Mouse (Mus musculus): ENCODE results near the gene Bcl2. TPM values are rescaled to one million over a fixed set of nuclear protein-coding genes. Genes with fewer than 3 reads are reported as not detected.

Bcl2 gene
- polyA plus RNA-seq, 1 experiment = 1.2 TPM

DNA sequence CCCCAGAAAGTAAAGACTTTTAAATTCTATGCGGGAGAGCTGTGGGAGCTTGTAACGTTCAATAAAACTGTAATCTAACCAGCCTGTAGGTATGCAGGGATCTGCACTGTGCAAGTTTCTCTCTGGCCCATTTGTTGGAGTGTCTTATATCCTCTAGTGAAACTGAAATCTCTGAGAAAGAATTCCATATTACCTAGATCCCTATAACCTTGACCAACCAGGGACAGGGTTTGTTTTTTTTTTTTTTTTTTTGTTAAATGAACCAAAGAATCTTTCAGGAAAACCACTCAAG lies 115.8 kb downstream of the Bcl2 start:
- WGBS = 80% methylated on average over 2 of the region's 2 CpGs
- no peak for DNase-seq (ENCODE audit: low read depth, low spot score)

DNA sequence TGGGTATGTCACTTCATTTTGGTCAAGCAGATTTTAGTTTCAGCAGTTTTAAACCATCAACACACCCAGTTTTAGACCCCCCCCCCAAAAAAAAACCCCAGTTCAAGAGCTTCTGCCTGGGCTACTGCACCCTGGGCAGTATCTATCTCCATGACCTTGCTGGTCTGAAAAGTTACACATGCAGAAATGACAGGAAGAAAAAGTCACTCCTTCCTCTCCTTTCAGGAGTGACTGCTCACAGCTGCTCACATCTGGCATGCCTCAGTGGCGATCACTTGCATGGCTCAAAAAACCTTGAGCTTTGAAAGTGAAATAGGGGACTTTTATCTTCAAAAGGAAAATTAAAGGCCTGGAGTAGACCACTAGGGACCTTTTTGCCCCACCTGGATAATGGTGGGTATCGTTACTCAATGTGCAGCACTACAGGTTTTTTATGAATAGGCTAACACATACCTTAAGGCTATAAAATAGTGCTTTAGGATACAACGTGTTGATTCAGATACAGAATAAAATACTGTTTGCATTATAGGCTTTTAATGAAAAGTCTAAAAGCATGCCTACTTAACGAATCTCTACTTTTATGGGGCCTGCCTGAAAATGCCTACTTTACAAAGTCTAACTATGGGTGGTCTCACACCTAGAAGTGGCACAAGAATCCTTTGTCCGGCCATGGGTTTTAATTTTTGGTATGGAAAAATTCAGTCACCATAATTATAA lies 116.3 kb downstream of the Bcl2 start:
- DNase-seq (ENCODE audit: low read depth, low spot score) = no peak
- WGBS = 59% methylated on average over 5 of the region's 5 CpGs

DNA sequence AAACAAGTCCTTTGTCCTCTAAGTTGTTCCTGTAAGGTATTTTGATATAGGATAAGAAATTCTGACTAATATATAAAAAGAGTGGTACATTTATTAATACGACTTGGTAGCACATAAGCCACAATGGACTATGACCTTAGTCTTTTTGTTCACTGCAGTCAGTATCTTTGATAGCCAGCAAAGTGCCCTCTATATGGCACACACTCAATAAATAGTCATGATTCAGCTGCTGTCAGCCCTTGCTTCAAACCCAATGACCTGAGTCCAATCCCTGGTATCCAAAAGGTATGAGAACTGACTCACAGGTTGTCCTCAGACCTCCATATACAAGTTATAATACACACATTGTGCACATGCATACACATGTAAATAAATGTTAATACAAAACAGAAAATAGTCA lies 117.7 kb downstream of the Bcl2 start:
- WGBS = 46% methylated on average over 1 of the region's 1 CpGs
- DNase-seq (ENCODE audit: low read depth, low spot score) = no peak

DNA sequence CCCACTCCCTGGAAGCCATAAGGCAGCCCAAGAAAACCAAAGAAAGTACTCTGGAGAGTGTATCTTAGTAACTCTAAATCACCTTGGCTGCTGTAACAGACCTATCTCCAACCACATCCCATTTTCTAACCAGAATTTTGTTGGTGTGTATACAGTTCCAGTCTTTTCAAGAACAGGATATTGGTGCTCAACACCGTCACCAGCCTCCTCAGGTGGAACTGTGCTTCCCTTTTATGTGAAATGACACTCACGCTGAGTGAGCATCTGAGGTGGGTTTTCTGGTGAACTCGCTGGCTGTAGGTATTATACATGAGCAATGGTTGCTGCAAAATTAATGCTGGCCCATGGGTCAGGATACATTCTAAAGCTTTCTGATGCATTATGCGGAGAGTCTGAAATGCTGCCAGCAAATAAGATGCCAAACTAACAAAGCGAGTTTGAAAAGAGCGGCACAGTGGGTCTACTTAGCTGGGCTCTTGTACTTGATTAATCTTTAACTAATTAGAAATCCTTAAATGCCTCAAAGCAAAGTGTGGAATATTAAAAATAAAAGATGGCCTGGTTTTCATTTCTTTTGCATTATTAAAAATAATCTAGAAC lies 118.7 kb downstream of the Bcl2 start:
- DNase-seq (ENCODE audit: low read depth, low spot score) = no peak
- 89% methylated on average over 6 of the region's 6 CpGs for WGBS

DNA sequence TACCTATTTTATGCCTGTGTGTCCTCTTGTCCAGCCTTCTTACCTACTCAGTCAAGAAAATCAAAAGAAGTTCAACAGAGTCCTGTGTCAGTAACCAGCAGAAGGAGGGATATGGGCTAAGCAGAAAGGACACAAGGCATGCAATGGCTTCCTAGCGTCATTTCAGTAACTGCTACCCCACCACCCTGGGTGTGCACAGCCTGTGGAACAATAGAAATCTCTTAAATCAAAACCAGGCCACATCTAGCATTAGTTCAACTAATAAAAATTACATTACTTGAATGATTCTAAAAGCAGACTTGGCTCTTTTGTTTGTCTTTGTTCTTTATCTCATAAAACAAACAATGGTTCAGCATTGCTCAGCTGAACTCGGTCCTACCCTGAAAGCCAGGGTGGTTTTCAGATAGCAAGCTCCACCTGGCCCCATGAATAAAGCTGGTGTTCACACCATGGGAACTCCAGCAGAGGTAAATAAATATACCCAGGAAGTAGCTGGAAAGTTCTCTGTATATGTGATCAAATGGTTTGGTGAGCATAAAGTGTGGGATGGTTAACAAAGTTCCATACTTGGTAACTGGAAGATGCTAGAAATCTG lies 122.8 kb downstream of the Bcl2 start:
- 24% methylated on average over 2 of the region's 2 CpGs for WGBS

DNA sequence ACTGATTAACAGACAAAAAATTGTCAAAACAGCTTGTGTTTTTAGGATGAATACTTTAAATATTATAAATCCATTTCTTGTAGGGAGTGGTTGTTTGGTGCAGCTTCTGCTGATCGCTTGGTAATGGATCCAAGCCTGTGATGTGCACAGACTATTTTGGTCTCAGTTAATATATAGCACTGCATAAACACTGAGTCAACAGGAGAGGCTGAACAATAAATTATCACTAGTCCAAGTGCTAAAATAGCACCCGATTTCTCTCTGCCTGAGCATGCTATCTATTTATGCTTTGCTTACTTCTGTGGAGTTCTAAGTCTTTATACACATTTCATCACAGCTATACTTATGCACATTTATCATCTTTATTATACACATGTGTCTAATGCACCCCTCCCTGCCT lies 124.9 kb downstream of the Bcl2 start:
- DNase-seq (ENCODE audit: low read depth, low spot score) = no peak
- WGBS = 26% methylated on average over 2 of the region's 2 CpGs

More for the DNA sequence above, 122.8 kb downstream of the Bcl2 start:
- DNase-seq (ENCODE audit: low read depth, low spot score) = no peak

DNA sequence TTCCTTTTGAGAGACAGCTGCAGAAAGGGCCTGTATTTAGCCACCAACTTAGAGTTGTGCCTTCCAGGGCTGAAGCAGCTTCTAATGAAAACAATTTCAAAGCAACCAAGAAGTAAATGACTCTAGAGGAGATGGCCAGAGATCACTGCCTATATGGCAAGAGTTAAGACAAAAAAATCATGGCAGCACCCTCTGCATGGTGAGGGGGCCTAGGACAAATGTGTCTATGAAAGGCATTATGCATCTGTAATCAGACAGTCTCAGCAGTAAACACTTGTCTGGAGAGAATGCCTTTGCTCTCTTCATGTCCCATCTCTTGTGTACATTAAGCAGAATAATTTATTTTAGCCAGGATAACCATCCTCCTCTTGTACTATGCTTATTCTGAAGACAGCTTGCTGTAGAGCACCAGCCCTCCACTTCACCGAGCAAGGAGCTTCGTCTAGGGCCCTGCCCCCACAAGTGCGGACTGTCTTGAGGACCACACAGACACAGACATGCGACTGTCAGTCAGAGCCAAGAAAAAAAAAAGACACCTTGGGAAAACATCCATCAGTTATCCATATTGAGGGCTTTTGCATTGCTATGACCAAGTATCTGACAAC lies 126.1 kb downstream of the Bcl2 start:
- no peak for DNase-seq (ENCODE audit: low read depth, low spot score)
- WGBS = 71% methylated on average over 4 of the region's 4 CpGs

DNA sequence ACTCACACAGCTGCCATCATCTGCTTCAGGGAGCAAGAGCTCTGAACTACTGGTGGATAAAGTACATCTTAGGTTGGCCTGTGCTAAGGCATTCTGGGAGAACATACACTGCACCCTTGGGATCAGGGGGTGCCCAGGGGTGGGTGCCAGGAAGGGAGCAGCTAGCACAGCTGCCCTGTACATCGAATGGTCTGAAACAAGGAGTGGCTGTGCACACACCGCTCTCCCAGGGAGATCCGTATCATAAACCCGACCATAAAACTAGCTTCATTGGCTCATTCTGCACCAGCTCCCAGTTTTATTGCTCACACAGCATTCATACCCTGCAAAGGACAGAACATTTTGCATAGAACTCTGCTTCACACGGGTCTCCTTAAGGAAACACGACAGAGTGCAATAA lies 127.3 kb downstream of the Bcl2 start:
- DNase-seq (ENCODE audit: low read depth, low spot score) = peak; percentile 85
- 23% methylated on average over 6 of the region's 6 CpGs for WGBS

DNA sequence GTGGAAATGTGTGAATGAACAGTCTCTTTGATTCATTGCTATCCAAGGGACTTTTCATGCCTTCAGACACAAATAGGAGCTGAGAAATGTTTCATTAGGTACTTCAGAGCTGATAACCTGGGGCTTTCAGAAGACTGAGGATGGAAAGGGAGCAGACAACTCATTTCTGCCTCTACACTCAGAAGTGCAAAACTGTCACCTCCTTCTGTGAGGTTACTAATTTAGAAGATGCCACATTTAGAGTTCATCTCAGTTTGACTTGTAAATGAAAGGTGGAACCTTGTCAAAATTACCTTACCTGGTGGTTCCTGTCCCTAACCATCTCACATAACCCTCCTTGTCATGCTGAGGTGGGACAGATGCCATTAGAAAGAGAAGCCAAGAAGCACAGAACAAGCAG lies 128.7 kb downstream of the Bcl2 start:
- DNase-seq (ENCODE audit: low read depth, low spot score) = no peak

DNA sequence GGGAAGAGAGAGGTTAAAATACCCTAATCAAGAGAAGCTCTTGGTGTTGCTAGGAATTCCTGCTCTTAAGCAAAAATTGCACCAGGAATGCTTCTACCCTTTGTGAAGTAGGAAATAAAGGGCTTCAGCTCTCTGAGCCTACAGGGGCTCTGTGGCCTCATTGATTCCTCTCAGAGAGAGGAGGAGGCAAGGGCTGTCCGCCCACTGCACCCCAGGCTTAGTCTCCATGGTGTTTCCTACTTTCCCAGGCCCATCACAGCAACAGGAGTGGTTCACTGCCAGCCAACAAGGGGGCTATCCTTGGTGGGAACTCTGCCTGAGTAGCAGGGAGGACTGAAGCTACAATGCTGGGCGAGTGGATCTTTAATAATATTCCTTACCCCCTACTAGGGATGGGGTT lies 129.2 kb downstream of the Bcl2 start:
- DNase-seq (ENCODE audit: low read depth, low spot score) = no peak
- 91% methylated on average over 2 of the region's 2 CpGs for WGBS

DNA sequence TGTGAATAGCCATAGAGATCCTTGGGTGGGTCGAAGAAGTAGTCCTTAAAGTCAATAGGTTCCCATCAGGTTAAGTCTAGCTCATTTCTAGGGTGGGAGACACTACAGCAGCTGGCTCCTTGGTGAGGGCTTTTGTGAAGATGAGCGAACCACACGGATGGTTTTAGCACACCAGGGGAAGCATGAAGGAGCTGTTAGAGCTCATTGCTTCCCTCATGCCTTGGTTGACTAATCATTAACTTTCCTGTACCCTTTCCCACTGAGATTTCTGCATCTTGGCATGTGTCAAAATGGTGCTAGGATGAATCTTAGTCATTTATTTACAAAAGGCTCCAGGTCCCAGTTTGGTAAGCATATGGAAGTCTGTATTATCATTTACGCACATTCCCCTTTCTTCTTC lies 129.8 kb downstream of the Bcl2 start:
- DNase-seq (ENCODE audit: low read depth, low spot score) = no peak
- 48% methylated on average over 4 of the region's 4 CpGs for WGBS

DNA sequence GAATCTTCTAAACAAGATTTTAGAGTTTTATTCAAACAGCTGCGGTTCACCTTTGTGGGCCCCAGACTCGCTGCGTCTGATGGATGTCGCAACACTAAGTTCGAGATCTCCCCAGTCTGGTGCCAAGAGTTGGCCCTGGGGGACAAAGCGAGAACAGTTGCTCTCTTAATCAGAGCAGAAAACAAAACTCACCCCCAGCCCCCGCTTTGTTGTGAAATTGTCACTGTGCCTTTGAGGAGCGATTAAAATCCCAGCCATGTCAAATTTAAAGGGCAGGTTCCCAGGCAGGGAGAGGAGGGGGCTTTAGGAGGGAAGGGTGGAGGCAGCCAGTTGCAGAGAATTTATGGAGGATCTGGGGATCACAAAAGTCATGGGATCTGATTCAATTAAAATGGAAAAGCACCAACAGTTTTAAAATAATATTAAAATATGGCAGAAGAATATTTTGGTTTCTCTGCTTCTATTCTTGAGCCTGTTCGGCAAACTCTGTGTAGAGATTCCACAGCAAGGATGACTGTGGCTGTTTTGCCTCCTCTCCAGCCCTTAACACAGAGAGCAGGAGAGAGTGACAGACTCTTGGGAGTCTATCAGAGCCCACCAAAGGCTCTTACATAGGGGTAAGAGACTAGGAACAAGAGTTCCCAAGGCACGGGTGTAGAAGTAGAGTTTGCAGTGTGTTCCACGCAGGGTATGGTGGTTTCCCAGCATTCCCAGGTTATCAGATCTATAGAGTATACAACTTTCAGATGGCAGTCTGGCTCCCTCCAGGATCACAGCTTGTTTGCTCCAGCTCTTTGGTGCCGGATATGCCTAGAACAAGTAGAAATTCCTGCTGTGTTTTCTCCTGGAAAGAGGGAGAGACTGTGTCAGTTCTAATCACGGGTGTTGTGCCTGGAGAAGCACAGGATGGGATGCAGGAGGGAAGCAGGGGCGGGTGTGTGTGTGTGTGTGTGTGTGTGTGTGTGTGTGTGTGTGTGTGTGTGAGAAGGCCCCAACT lies 130.5 kb downstream of the Bcl2 start:
- no peak for DNase-seq (ENCODE audit: low read depth, low spot score)
- WGBS = 34% methylated on average over 14 of the region's 14 CpGs

DNA sequence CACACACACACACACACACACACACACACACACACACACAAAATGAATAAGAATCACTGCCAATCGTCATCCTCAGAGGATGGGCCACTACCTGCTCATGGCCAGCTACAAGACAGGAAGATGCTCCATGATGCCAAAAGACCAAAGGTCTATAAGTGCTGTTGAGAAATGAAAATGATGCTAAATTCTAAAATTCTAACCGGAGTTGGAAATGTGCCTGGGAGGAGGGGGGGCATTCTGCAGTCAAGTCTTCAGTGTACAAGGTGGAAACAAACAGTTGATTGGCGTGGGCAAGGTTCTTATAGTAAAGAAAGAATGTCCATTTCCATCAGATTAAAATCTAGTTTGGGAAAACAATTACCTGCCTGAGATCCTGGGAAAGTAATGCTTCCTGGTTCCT lies 131.3 kb downstream of the Bcl2 start:
- no peak for DNase-seq (ENCODE audit: low read depth, low spot score)
- 30% methylated on average over 3 of the region's 3 CpGs for WGBS

DNA sequence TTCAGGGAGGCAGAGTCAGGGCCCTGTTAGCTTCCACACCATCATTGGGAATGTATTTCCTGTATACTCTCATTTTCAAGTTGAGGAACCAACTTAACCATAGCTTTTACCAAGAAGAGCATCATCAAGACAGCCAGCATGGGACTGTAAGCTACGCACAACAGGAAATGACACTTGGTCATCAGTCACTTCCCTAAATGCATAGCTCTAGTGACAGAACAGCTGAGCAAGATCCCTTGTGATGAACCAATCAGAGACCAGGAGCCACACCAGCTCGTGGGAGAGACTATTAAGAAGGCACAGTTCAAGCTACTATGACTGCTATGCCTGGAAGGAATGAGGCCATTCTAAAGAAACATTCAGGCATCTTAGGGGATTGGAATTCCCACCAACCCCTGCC lies 132.3 kb downstream of the Bcl2 start:
- WGBS = 76% methylated on average over 2 of the region's 2 CpGs
- DNase-seq (ENCODE audit: low read depth, low spot score) = no peak

DNA sequence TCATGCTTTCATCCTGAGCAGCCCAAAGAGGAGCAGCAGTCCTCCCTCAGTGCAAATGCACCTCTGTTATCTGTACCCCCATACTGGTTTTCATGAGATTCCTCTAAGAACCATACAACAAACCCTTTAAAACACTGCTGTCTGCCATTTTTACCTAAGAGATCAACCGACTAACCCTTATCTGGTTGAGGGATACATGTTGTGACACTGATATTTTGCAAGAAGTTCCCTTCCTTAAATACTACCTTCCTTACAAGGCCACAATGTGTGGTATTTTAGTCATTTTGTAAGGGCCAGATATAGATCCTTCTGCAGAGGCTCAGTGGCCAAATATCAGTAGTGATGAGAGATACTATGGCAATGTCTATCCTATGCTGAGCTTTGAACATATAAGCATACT lies 134.3 kb downstream of the Bcl2 start:
- DNase-seq (ENCODE audit: low read depth, low spot score) = no peak
- 96% methylated on average over 1 of the region's 1 CpGs for WGBS

DNA sequence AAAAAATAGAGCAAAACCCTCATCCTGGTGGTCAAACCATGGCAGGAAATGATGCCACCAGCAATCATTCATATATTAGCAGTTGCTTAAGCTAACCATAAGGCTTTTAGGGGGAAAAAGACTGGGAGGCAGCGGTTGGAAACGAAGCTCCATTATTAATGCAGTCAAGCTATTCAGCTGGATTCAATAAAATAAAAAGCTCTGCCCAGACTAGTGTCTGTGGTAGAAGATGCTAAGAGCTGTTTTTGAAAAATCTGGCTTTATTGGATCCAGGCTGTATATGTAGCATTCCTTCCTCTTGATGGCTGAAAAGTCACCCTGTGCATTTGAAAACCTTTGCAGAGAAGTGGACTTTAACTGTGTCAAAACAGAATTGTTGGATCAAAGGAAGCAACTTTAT lies 141.6 kb downstream of the Bcl2 start:
- DNase-seq (ENCODE audit: low read depth, low spot score) = no peak
- WGBS = 98% methylated on average over 2 of the region's 2 CpGs

DNA sequence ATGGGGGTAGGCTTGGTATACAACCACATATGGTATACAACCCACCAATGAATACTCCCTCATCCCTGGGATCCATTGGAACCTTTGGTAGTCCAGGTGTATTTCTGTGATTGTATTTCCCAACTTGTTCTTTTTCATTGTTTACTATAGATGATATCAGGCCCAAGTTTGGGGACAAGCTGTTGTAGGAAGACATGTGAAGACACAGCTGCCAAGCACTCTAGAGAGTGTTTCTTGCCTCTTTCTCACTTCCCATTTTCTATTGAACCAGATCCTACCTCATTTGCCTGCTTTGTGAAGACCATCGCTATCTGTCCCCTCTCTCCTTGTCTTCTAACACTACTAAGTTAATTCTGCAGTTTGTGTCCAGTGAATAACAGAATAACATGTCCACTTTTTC lies 143.2 kb downstream of the Bcl2 start:
- WGBS = 82% methylated on average over 1 of the region's 1 CpGs
- no peak for DNase-seq (ENCODE audit: low read depth, low spot score)

DNA sequence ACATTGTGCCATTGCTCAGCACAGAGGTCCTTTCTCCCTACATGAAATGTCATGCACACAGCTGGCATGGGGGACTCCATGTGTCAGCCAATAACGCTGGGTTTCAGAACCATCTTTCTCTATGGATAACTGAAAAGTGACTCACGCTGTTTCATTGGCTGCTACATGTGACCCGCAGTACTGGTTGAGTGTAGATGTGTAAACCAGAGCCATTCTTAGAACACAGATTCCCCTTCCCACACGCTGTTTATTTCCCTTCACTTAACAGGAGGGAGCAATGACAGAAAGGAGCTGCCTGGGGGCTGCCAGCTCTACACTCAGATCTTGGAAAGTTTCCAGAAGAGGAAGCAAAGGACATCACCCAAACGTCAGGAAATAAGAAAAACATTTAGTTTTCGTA lies 143.7 kb downstream of the Bcl2 start:
- 61% methylated on average over 6 of the region's 6 CpGs for WGBS
- DNase-seq (ENCODE audit: low read depth, low spot score) = no peak

DNA sequence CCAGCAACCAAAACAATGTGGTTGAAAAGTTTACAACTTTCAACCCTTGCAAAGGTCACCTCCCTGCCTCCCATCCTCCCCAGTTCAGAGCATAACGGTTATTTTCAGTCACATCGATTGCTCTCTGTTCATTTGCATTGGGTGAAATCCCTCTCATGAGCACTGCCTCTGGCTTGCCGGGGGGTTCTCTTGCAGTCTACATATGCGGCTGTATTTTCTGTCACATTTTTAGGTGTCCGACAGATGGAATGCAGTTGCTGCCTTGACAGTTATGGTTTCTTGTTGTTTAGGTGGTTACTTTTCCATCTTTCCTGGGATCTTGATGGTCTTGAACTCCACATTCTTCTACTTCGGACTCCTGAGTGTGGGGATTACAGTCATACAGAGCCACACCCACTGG lies 144.4 kb downstream of the Bcl2 start:
- 85% methylated on average over 6 of the region's 6 CpGs for whole genome bisulfite sequencing
- no peak for DNase-seq (ENCODE audit: low read depth, low spot score)

DNA sequence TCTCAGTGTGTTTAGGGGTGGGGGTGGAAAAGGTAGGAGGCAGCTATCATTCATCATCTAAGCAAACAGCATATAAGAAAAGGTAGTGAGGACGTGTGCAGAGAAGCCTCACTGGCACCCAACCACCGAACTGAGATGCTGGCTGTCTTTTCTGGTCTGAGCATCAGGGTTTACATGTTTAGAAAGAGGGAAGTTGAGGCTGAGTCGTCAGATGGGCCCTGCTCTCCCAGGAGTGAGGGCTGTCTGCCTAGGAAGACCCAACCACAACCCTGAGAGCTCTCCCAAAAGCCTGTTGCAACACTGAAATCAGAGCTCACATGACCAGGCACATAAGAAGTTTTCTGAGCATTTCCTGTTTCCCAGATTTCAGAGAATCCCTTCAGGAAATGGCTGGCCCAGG lies 145.2 kb downstream of the Bcl2 start:
- WGBS = 78% methylated on average over 3 of the region's 3 CpGs
- DNase-seq (ENCODE audit: low read depth, low spot score) = no peak

Data from large intestine, adult 2 months (tissue).